Mouse (Mus musculus): Measurements from ENCODE around the gene Arhgap9.

DNA sequence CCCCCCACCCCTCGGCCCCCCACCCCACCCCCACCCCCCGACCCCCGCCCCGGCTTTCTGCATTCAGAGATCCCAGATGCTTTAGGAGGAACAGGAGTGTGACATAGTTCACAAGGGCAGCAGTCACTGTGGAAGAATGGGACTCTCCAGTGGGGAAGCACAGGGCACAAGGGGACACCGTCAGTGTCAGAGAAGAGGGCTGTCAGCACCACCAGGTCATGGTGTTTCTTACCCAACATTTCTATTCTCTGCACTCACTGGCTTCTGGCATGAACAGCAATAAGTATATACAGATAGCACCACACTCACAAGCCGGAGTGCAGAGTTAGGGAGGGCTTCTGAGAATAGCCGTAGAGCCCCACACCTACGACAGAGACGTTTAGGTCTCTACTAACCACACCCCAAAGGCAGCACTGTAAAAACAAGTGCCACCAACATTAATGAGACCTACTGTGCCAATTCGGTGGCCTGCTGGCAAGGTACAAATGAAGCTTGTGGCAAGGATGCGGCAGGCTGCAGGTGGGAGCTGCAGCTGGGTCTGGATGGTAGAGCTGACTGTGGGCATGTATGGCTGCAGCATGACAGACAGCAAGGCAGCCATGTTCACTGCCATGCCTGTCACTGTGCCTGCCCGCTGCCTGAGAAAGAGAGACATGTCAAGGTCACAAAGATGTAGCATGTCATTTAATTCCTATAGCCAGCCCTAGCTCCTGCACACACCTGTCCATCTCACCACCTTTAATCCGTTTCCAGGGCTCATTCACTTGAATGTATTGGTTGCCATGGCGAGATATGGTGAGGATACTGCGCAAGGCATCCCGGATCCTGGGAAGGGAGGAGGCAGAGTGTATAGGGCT is 24.5 kb upstream of the Arhgap9 start:
- TF ChIP-seq TAL1 (IDR thresholded peaks at IDR 0.05; ENCODE audit: low read length) (no peak), GATA1 (IDR thresholded peaks at IDR 0.05; ENCODE audit: low read length) (no peak)

All from erythroblast, embryonic 14.5 days (primary cell).